Mouse (Mus musculus) WW6 (cell line): ENCODE measurements around the gene Setd5.

ENCODE experiments used
- DNase-seq: peaks from one replicate; pipeline ENCODE4 v3.0.0-alpha.2; 2013; ENCODE audit warnings: low read depth, low spot score

Setd5 gene

GRCm38 (mm10) chr6:113184866-113185525 is 107.8 kb downstream of the Setd5 start:
- no peak for DNase-seq

GRCm38 (mm10) chr6:113193765-113194460 is 116.7 kb downstream of the Setd5 start:
- DNase-seq = peak; percentile 53

- no peak for DNase-seq
These were observed 117.3 kb downstream of the Setd5 start for GRCm38 (mm10) chr6:113194517-113194840.

- no peak for DNase-seq
These were observed 117.9 kb downstream of the Setd5 start, which contains the start of gene Lhfpl4 for GRCm38 (mm10) chr6:113194841-113195595. Lhfpl4 (minus strand) TSS chr6:113195384.

- DNase-seq = no peak
These were observed 118.4 kb downstream of the Setd5 start for GRCm38 (mm10) chr6:113195596-113195992.
